Mouse (Mus musculus): Measurements from ENCODE around the gene Tmem41b. TPM values are rescaled to one million over a fixed set of nuclear protein-coding genes. Genes with fewer than 3 reads are reported as not detected.
"Not testable (repeated sequence)": the region's sequence is repeated elsewhere in the genome, so short reads cannot be mapped to it uniquely, and the experiment has no call there.

The Tmem41b gene
- 26.0 and 33.6 TPM in 2 replicates for total RNA-seq (2017)

GRCm38 (mm10) chr7:109986775-109987174, at the start of gene Tmem41b:
Gene Tmem41b, minus strand, starts transcription at chr7:109986929.
- ATAC-seq (replicated peaks; ENCODE audit: low read depth, poor library complexity, severe bottlenecking) = not testable (repeated sequence)

DNA sequence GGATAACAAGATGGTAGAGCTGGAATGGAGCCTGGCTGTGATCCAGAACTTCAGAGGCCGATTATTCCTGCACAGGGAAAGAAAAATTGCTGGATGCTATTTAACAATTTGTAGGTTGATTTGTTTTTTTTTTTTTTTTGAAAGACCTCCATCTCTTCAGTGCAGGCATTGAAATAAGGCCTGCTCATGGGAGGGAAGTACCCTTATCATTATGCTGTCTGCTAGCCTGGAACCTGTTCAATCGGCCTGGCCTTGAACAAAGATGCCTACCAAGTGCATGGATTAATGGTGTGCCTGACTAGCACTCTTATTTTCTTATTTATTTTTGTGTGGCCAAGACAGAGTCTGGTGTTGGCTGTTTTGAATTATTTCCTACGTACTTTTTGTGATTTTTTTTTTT, 43.6 kb upstream of the Tmem41b start:
- ATAC-seq (replicated peaks; ENCODE audit: low read depth, poor library complexity, severe bottlenecking) = no peak

DNA sequence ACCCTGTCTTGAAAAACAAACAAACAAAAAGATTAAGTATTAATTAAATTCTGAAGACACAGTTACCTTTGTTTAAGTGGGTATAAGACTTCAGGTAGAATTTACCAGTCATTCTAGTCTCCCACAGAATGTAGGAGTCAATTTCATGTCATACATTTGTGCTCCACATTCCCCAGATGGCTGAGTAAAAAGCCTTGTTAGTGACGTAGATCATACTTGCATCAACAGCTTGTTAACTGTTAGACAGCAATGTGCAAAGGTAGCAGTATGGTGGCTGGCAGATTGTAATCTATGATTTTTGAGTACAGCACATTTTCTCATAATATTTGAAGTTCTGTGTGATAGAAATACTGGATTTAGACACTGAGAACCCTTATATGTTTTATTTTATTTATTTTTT, 42.1 kb upstream of the Tmem41b start:
- no peak for ATAC-seq (replicated peaks; ENCODE audit: low read depth, poor library complexity, severe bottlenecking)

- no peak for ATAC-seq (replicated peaks; ENCODE audit: low read depth, poor library complexity, severe bottlenecking)
These were observed 39.9 kb upstream of the Tmem41b start for GRCm38 (mm10) chr7:110026594-110026993.

DNA sequence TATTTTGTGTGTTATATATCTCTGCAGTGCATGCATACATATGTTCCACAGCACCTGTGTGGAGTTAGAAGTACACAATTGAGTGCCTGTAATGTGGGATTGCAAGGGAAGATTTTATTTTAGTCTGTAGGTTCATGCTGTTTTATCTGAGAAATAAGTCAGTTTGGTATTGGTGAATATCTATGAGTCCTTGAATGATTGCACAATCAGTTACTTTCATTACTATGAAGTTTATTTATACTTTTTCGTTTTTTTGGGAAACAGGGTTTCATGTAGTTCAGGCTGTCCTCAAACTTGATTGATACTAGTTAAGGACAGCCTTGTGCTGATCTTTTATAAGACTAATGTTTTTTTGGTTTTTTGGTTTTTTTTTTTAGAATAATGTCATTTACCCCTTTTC, 36.8 kb upstream of the Tmem41b start:
- ATAC-seq (replicated peaks; ENCODE audit: low read depth, poor library complexity, severe bottlenecking) = no peak

GRCm38 (mm10) chr7:110018631-110019482, 32.1 kb upstream of the Tmem41b start:
- peak; percentile 31 for ATAC-seq (replicated peaks; ENCODE audit: low read depth, poor library complexity, severe bottlenecking)

GRCm38 (mm10) chr7:110018117-110018630, 31.4 kb upstream of the Tmem41b start, which contains the start of gene Ipo7:
Gene Ipo7, plus strand, starts transcription at chr7:110018274.
- ATAC-seq (replicated peaks; ENCODE audit: low read depth, poor library complexity, severe bottlenecking) = peak; percentile 98

DNA sequence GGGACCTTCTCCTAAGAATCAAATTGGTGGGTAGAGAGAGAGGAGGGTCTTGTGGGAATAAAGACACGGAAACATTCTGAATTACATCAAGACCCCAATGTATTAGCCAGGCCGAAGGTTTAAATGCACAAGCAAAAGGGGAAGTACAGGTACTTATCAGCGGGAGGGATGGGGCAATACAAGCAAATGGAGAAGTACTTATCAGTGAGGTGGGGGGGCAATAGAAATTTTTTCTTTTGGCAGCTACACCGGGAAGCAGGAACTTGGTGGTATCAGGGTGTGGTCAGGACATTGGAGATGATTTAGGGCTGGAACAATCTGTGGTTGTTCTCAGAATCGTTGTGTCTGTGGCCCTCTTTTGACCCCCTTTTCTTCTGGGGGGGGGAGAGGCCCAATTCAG, 27.5 kb upstream of the Tmem41b start:
- no peak for ATAC-seq (replicated peaks; ENCODE audit: low read depth, poor library complexity, severe bottlenecking)

DNA sequence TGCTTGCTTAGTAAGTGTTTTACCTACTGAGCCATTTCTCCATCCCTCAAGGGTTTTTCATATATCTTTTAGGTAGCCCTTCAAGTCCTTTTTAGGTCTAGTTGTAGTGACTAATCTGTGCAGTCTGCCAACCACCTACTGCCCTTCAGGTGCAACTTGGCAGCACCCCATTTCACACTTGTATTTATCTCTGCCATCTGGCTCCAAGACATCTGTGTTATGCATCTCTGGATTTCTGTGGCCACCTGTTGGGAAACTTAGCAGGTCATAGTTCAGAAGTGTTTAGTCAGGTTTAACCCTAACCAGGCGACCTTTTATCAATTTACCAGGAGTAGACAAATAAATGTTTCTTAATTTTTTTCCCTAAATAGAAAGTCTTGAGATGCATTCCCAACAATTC, 24.7 kb upstream of the Tmem41b start:
- no peak for ATAC-seq (replicated peaks; ENCODE audit: low read depth, poor library complexity, severe bottlenecking)

DNA sequence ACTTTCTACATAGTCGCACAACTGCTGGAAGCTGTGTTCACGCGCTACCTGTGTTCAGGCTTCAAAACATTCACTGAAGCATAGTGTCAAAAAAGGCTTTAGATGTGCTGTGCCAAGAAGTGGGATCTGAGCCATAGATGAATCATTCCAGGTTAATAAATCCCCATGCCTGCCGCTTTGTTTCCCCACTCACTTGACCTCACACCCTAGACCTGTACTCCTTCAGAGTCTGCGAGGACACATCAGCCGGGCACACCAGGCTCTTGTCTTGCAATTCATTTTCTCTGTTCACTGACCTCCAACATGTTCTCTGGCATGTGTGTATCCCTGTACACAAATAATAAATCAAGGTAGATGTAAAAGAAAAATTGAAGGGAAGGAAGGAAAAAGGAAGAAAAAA, 22.4 kb upstream of the Tmem41b start:
- ATAC-seq (replicated peaks; ENCODE audit: low read depth, poor library complexity, severe bottlenecking) = no peak

DNA sequence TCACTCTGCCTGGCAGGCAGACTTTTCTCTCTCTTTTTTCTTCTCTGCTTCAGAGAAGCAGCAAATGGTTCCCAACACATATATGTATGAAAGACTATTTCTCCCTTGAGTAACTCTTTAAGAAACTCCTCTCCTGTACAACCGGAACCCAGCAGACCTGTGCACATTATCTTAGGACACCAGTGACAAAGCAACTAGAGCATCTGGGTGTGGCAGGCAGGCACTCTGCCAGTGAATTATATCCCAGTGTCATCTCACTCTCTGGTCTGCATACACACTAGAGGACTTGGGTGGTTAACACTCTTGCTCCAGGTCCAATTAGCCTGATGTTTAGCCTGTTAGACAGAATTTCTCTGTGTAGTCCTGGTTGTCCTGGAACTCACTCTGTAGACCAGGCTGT, 21.8 kb upstream of the Tmem41b start:
- no peak for ATAC-seq (replicated peaks; ENCODE audit: low read depth, poor library complexity, severe bottlenecking)

GRCm38 (mm10) chr7:110006471-110007195, 19.9 kb upstream of the Tmem41b start:
- ATAC-seq (replicated peaks; ENCODE audit: low read depth, poor library complexity, severe bottlenecking) = peak; percentile 79

DNA sequence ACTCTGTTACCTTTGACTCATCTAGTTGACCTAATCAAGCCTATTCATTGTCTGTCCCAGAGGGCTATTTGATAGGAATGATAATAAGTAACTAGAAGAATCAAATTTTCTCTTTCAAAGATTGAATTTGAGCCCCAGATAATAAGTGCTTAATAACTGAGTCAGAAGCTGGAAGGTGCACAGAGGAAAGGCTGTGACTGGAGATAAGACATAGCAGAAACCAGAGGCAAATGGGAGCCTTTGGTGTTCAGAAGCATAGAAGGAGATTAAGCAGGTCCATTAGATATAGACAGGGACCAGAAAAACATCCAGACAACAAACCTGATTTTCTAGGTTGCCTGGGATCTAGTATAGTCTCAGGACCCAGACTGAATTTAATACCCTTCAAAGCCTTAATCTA, 19.2 kb upstream of the Tmem41b start:
- ATAC-seq (replicated peaks; ENCODE audit: low read depth, poor library complexity, severe bottlenecking) = peak; percentile 39; the same call in 1 of the 2 replicates

GRCm38 (mm10) chr7:110002968-110003367, 16.2 kb upstream of the Tmem41b start:
- 0 out of 2 replicates have a peak, but pooled peaks have one; percentile 19 for ATAC-seq (replicated peaks; ENCODE audit: low read depth, poor library complexity, severe bottlenecking)

- peak; percentile 40; the same call in 1 of the 2 replicates for ATAC-seq (replicated peaks; ENCODE audit: low read depth, poor library complexity, severe bottlenecking)
These were observed 15.4 kb upstream of the Tmem41b start for GRCm38 (mm10) chr7:110002092-110002491.

DNA sequence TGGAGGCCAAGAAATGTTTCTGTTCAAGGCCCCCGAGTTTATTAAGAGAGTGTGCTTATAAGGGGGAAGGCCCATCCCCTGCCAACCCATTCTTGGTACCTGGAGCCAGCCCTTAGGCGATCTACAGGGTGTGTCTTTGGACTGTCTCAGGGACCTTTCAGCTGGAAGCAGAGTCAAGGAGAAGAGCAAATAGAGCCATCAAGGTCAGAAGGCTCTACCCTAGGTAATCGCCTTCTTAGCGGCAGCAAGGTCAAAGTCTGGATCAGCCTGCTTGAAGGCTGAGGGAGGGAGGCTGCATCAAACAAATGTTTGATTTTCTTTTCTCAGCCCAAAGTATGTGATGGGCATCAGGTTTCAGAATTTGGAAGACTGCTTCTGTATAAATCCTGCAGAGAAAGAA, 11.7 kb upstream of the Tmem41b start:
- ATAC-seq (replicated peaks; ENCODE audit: low read depth, poor library complexity, severe bottlenecking) = no peak

DNA sequence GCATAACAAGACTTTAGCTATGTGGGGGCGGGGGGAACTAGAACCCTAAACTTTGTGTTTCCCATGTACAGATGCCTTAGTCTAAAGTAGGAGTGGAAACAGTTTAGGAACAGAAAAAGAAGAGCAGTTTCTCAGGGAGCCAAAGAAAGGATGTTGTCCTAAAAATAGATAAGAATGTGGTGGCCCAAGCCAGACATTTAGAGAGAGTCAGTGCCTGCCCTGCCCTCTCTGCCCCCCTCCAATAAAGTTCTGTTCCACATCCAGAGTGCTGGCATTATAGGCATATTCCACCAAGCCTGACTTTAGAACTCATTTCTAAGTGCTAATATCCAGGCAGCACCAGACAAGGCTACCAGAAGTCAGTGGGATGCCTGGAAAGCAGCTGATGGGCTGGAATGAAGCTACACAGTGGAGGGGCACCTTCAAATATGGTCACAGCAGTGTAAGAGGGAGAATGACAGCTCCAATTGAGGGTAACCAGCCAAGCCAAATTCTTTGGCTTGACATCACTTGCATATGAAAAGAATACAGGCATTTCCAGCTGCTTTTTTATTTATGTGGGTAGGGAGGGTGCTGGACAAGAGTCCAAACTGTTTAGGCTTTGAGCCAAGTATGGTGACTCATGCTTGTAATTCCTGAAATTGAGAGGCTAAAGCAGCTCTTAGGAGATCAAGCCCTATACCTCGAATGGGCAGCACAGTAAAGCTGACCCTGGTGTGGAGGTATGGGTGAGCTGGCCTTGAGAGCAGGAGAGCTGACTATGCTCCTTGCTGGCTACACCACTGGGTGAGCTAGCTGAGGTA, 6.6 kb upstream of the Tmem41b start:
- ATAC-seq (replicated peaks; ENCODE audit: low read depth, poor library complexity, severe bottlenecking) = 0 out of 2 replicates have a peak, but pooled peaks have one; percentile 18

- no peak for ATAC-seq (replicated peaks; ENCODE audit: low read depth, poor library complexity, severe bottlenecking)
These were observed 4.6 kb upstream of the Tmem41b start for GRCm38 (mm10) chr7:109991286-109991685.

- ATAC-seq (replicated peaks; ENCODE audit: low read depth, poor library complexity, severe bottlenecking) = peak; percentile 98
These were observed 528 bp downstream of the Tmem41b start for GRCm38 (mm10) chr7:109986133-109986669.

DNA sequence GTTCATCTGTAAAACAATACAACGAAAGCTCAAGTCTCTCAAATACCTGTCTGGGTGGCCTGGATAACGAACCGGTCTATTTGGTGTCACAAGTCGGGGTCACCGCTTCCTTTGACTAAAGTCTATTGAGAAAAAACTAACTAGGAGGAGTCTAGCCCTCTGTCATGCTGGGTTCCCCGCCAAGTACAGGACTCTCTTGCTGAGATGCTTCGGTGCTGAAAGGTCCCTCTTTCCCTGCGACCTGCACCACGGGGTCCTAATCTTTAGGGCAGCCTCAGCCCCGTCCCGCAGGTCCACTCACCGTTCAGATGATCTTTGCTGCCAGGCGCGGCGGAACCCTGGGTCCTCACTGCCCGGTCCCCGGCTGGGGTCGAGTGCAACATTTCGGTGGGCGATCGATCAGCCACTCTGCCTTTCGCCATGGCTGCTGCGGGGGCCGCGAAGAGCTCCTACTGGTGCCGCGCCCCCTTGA, 1.0 kb downstream of the Tmem41b start:
- ATAC-seq (replicated peaks; ENCODE audit: low read depth, poor library complexity, severe bottlenecking) = 0 out of 2 replicates have a peak, but pooled peaks have one; percentile 2

Measured in common myeloid progenitor, adult 5-6 weeks (primary cell).